Mouse (Mus musculus) small intestine, adult 2 months (tissue): ENCODE measurements around the gene Thbs3. TPM values are rescaled to one million over a fixed set of nuclear protein-coding genes. Genes with fewer than 3 reads are reported as not detected.

Experiments used
- H3K27ac ChIP-seq: fragments of 200-500 bp; 2 replicates; pipeline ENCODE4 v1.5.1; 2012; ENCODE audit warnings: low read depth, low read length, control low read depth, inconsistent platforms; ENCODE audit not compliant: insufficient read depth
- H3K27me3 ChIP-seq: fragments of 200-500 bp; 2 replicates; pipeline ENCODE4 v1.6.1; 2012; ENCODE audit warnings: mild to moderate bottlenecking, moderate library complexity, low read length, inconsistent platforms; ENCODE audit not compliant: control insufficient read depth, insufficient read depth
- H3K36me3 ChIP-seq: fragments of 200-500 bp; 2 replicates; pipeline ENCODE4 v1.6.1; 2012; ENCODE audit warnings: mild to moderate bottlenecking, low read length, control low read depth, inconsistent platforms; ENCODE audit not compliant: control insufficient read depth, insufficient read depth
- H3K4me1 ChIP-seq: fragments of 200-500 bp; 2 replicates; pipeline ENCODE4 v1.6.1; 2012; ENCODE audit warnings: low read length, inconsistent platforms, mixed read lengths; ENCODE audit not compliant: control insufficient read depth, insufficient read depth, insufficient read length
- H3K4me3 ChIP-seq: fragments of 200-500 bp; 2 replicates; pipeline ENCODE4 v1.5.1; 2012; ENCODE audit warnings: low read depth, mild to moderate bottlenecking, control low read depth, inconsistent platforms, low read length, moderate library complexity
- CTCF ChIP-seq: fragments of 200-500 bp; IDR thresholded peaks from 2 replicates; pipeline ENCODE4 v1.5.1; 2012; ENCODE audit warnings: low read depth, mild to moderate bottlenecking, control low read depth, inconsistent platforms, low read length, moderate library complexity, mixed read lengths; ENCODE audit not compliant: insufficient replicate concordance, insufficient read length; ENCODE audit errors: extremely low read depth
- POLR2A ChIP-seq: fragments of 200-500 bp; IDR thresholded peaks from 2 replicates; pipeline ENCODE4 v1.6.1; 2012; ENCODE audit warnings: low read depth, mild to moderate bottlenecking, control low read depth, inconsistent platforms, low read length, moderate library complexity
- WGBS: fragments of 180-500 bp; shearing (Covaris S2); methylation state at CpG from one replicate; pipeline ENCODE4 v1.1.7; 2018; 5-methylcytosine and 5-hydroxymethylcytosine counted together
- polyA plus RNA-seq: library from polyadenylated mRNA; depleted of rRNA; stranded (reverse); fragments of >200 nt; gene quantifications from 2 replicates; pipeline ENCODE4 v1.2.3, GENCODE M21; 2012

Gene Thbs3
- polyA plus RNA-seq, 1 experiment, result 10.5 TPM

- Histone ChIP-seq H3K27ac (no peak overlapping the region), H3K27me3 (no peaks in the 10 kb centered on the region), H3K4me3 (no peak overlapping the region), H3K36me3 (no peaks in the 10 kb centered on the region), H3K4me1 (peaks cover 29% of the 10 kb centered on the region)
- 43% methylated on average over 5 of the region's 5 CpGs for WGBS
- no peak for TF ChIP-seq CTCF
- no peak for TF ChIP-seq POLR2A
Measured at GRCm38 (mm10) chr3:89254994-89255393, 40.0 kb downstream of the Thbs3 start.

GRCm38 (mm10) chr3:89256177-89256576 is 41.2 kb downstream of the Thbs3 start:
- Histone ChIP-seq H3K36me3 (no peaks in the 10 kb centered on the region), H3K27me3 (no peaks in the 10 kb centered on the region), H3K4me3 (no peak overlapping the region), H3K27ac (no peak overlapping the region), H3K4me1 (peaks cover 21% of the 10 kb centered on the region)
- 80% methylated on average over 5 of the region's 5 CpGs for WGBS
- TF ChIP-seq CTCF (no peak), POLR2A (no peak)

- 59% methylated on average over 7 of the region's 7 CpGs for WGBS
- Histone ChIP-seq H3K4me1 (peaks cover 2% of the 10 kb centered on the region), H3K27me3 (no peaks in the 10 kb centered on the region), H3K4me3 (no peak within 1 kb of the TSS), H3K27ac (no peak within 1 kb of the TSS), H3K36me3 (no peaks in the 10 kb centered on the region)
- TF ChIP-seq POLR2A (no peak), CTCF (no peak)
Measured at GRCm38 (mm10) chr3:89259076-89259475, 44.1 kb downstream of the Thbs3 start, which contains the start of gene Dpm3. Gene Dpm3 (plus strand): TSS chr3:89259358.

GRCm38 (mm10) chr3:89260211-89260610 is 45.2 kb downstream of the Thbs3 start:
- H3K4me3 ChIP-seq, result no peak overlapping the region
- no peaks in the 10 kb centered on the region for H3K27me3 ChIP-seq
- no peak overlapping the region for H3K27ac ChIP-seq
- no peaks in the 10 kb centered on the region for H3K36me3 ChIP-seq
- H3K4me1 ChIP-seq, result peaks cover 2% of the 10 kb centered on the region
- TF ChIP-seq CTCF (no peak), POLR2A (no peak)
- WGBS, result 79% methylated on average over 3 of the region's 3 CpGs

GRCm38 (mm10) chr3:89262417-89262816 is 47.4 kb downstream of the Thbs3 start:
- no peak for TF ChIP-seq POLR2A
- no peak for TF ChIP-seq CTCF
- 58% methylated on average over 10 of the region's 10 CpGs for WGBS
- Histone ChIP-seq H3K4me3 (no peak overlapping the region), H3K36me3 (no peaks in the 10 kb centered on the region), H3K27me3 (no peaks in the 10 kb centered on the region), H3K4me1 (peaks cover 4% of the 10 kb centered on the region), H3K27ac (no peak overlapping the region)

GRCm38 (mm10) chr3:89266439-89266893 is 51.5 kb downstream of the Thbs3 start:
- Histone ChIP-seq H3K27me3 (no peaks in the 10 kb centered on the region), H3K27ac (peak overlapping the region; percentile 74), H3K4me3 (peak overlapping the region; percentile 93), H3K4me1 (peaks cover 18% of the 10 kb centered on the region), H3K36me3 (peaks cover 1% of the 10 kb centered on the region; the same call in 1 of the 2 replicates)
- under 1% methylated on average over 20 of the region's 20 CpGs for WGBS
- TF ChIP-seq CTCF (no peak), POLR2A (peak; percentile 94)

- Histone ChIP-seq H3K27ac (no peak overlapping the region), H3K27me3 (no peaks in the 10 kb centered on the region), H3K36me3 (peaks cover 14% of the 10 kb centered on the region), H3K4me1 (peaks cover 15% of the 10 kb centered on the region), H3K4me3 (no peak overlapping the region)
- WGBS, result 84% methylated on average over 8 of the region's 8 CpGs
- TF ChIP-seq POLR2A (no peak), CTCF (no peak)
Measured at GRCm38 (mm10) chr3:89268916-89269315, 53.9 kb downstream of the Thbs3 start.
